In the genomic region with DNA sequence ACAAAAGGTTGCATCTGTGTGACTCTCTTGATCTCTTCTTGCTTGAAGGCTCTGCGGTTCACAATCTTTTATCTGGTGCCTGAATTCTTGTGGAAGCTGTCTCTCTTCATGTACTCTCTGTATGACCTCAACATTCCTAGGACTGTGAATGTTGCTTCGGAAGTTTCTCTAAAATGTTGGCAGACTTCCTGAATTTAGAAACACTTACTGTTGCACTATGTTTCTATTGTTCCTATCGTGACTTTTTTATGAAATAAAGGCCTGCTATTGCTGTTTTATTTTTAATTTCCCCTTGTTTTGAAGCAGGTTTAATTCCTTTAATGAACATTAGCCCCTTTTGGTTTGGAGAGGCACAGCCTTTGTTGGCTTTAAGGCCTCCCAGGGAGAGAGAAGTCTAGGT, we compare ENCODE assay signal across 24 mouse cellular contexts.
DNase-seq lines count a peak whose midpoint lies in the region; ATAC-seq and TF ChIP-seq lines count a peak whose summit lies in the region.
"Had no signal": no experiment of that assay in that cellular context is flagged by ENCODE, and none has a peak within 500 bp of the region (broad histone marks: within the 10 kb centered on the region; RNA-seq: fewer than 3 reads in every experiment).

No protein-coding gene starts in this region.

- DNase-seq in hindbrain, embryonic 14.5 days (ENCODE audit: low spot score): no peak
- peak; percentile 79 for DNase-seq in lung, embryonic 14.5 days
- no peak for DNase-seq in lung, postnatal 10 days
- peak; percentile 63 for DNase-seq in Muller cell, postnatal 12 days (ENCODE audit: inconsistent ontology term)
- DNase-seq in adipocyte (ENCODE audit: low spot score): peak; percentile 35
- DNase-seq: adrenal gland, postnatal 25 days; cerebellum, adult 9-10 months; gastrocnemius, postnatal 10 days; liver; right cerebral cortex, adult 18-20 months; right cerebral cortex, postnatal 4 days; thymus, postnatal 25 days had no signal

- peaks cover 6% of the 10 kb centered on the region for H3K4me1 ChIP-seq in hindbrain, embryonic 14.5 days (replicated peaks; ENCODE audit: control insufficient read depth, insufficient read depth, low read length)
- peaks cover 6% of the 10 kb centered on the region; the same call in 1 of the 2 replicates for H3K4me1 ChIP-seq in hindbrain, embryonic 12.5 days
- peaks cover 7% of the 10 kb centered on the region; the same call in 1 of the 2 replicates for H3K4me1 ChIP-seq in lung, embryonic 14.5 days (ENCODE audit: insufficient read depth)
- H3K4me1 ChIP-seq in intestine, embryonic 16.5 days (ENCODE audit: control insufficient read depth, insufficient read depth, low read length): no peaks in the 10 kb centered on the region
- H3K4me1 ChIP-seq: hindbrain, embryonic 10.5 days; limb, embryonic 10.5 days; liver, embryonic 15.5 days; midbrain, embryonic 10.5 days; neural tube, embryonic 15.5 days had no signal

- no peaks in the 10 kb centered on the region for H3K27me3 ChIP-seq in hindbrain, embryonic 14.5 days (ENCODE audit: control insufficient read depth, insufficient read depth, low read length)
- no peaks in the 10 kb centered on the region for H3K27me3 ChIP-seq in hindbrain, embryonic 12.5 days
- no peaks in the 10 kb centered on the region for H3K27me3 ChIP-seq in lung, embryonic 14.5 days (ENCODE audit: insufficient read depth, low read length)
- no peaks in the 10 kb centered on the region for H3K27me3 ChIP-seq in intestine, embryonic 16.5 days (replicated peaks; ENCODE audit: control insufficient read depth, insufficient read depth, low read length)
- H3K27me3 ChIP-seq: kidney, embryonic 15.5 days; liver, embryonic 15.5 days; neural tube, embryonic 15.5 days had no signal

- H3K4me3 ChIP-seq in hindbrain, embryonic 14.5 days (replicated peaks; ENCODE audit: low read length): no peak overlapping the region
- H3K4me3 ChIP-seq in hindbrain, embryonic 12.5 days: no peak overlapping the region
- H3K4me3 ChIP-seq in lung, embryonic 14.5 days (ENCODE audit: low read depth, low read length): no peak overlapping the region
- H3K4me3 ChIP-seq in intestine, embryonic 16.5 days (ENCODE audit: low read length): no peak overlapping the region
- H3K4me3 ChIP-seq: forebrain, embryonic 10.5 days; hindbrain, embryonic 10.5 days; kidney, embryonic 15.5 days; limb, embryonic 10.5 days; liver, embryonic 15.5 days; midbrain, embryonic 10.5 days; myocyte; neural tube, embryonic 15.5 days had no signal

- no peaks in the 10 kb centered on the region for H3K9me3 ChIP-seq in hindbrain, embryonic 14.5 days (ENCODE audit: control insufficient read depth, low read length)
- no peaks in the 10 kb centered on the region for H3K9me3 ChIP-seq in hindbrain, embryonic 12.5 days (replicated peaks)
- no peaks in the 10 kb centered on the region for H3K9me3 ChIP-seq in lung, embryonic 14.5 days (ENCODE audit: low read depth, low read length)
- no peaks in the 10 kb centered on the region for H3K9me3 ChIP-seq in intestine, embryonic 16.5 days (ENCODE audit: control insufficient read depth, low read length)
- H3K9me3 ChIP-seq: forebrain, embryonic 10.5 days; hindbrain, embryonic 10.5 days; kidney, embryonic 15.5 days; limb, embryonic 10.5 days; liver, embryonic 15.5 days; midbrain, embryonic 10.5 days; neural tube, embryonic 15.5 days had no signal

- H3K9ac ChIP-seq in hindbrain, embryonic 14.5 days: no peak overlapping the region
- H3K9ac ChIP-seq in hindbrain, embryonic 12.5 days: no peak overlapping the region
- no peak overlapping the region for H3K9ac ChIP-seq in lung, embryonic 14.5 days
- H3K9ac ChIP-seq in intestine, embryonic 16.5 days (ENCODE audit: low read depth, low read length): no peak overlapping the region
- H3K9ac ChIP-seq: kidney, embryonic 15.5 days; liver, embryonic 15.5 days; neural tube, embryonic 15.5 days had no signal

- H3K27ac ChIP-seq in hindbrain, embryonic 14.5 days: 0 out of 2 replicates have a peak overlapping the region, but pooled peaks have one; percentile 4
- no peak overlapping the region for H3K27ac ChIP-seq in hindbrain, embryonic 12.5 days
- 0 out of 2 replicates have a peak overlapping the region, but pooled peaks have one; percentile 34 for H3K27ac ChIP-seq in lung, embryonic 14.5 days (ENCODE audit: low read depth)
- no peak overlapping the region for H3K27ac ChIP-seq in intestine, embryonic 16.5 days (ENCODE audit: low read length)
- H3K27ac ChIP-seq: forebrain, embryonic 10.5 days; hindbrain, embryonic 10.5 days; kidney, embryonic 15.5 days; limb, embryonic 10.5 days; liver, embryonic 15.5 days; midbrain, embryonic 10.5 days; neural tube, embryonic 15.5 days had no signal

- no peak overlapping the region for H3K4me2 ChIP-seq in hindbrain, embryonic 14.5 days (replicated peaks)
- H3K4me2 ChIP-seq in hindbrain, embryonic 12.5 days (replicated peaks): no peak overlapping the region
- H3K4me2 ChIP-seq in lung, embryonic 14.5 days: no peak overlapping the region
- H3K4me2 ChIP-seq in intestine, embryonic 16.5 days (ENCODE audit: low read depth, low read length): no peak overlapping the region
- H3K4me2 ChIP-seq: kidney, embryonic 15.5 days; liver, embryonic 15.5 days; neural tube, embryonic 15.5 days had no signal

- no peaks in the 10 kb centered on the region for H3K36me3 ChIP-seq in hindbrain, embryonic 14.5 days (replicated peaks; ENCODE audit: control insufficient read depth, insufficient read depth)
- no peaks in the 10 kb centered on the region for H3K36me3 ChIP-seq in hindbrain, embryonic 12.5 days
- H3K36me3 ChIP-seq in lung, embryonic 14.5 days (ENCODE audit: insufficient read depth): no peaks in the 10 kb centered on the region
- no peaks in the 10 kb centered on the region for H3K36me3 ChIP-seq in intestine, embryonic 16.5 days (ENCODE audit: control insufficient read depth, insufficient read depth, low read length)
- H3K36me3 ChIP-seq: forebrain, embryonic 10.5 days; hindbrain, embryonic 10.5 days; kidney, embryonic 15.5 days; limb, embryonic 10.5 days; liver, embryonic 15.5 days; midbrain, embryonic 10.5 days; neural tube, embryonic 15.5 days had no signal

- TF ChIP-seq CTCF in lung, embryonic 14.5 days (IDR thresholded peaks at IDR 0.05; ENCODE audit: low read depth): no peak

- ATAC-seq in hindbrain, embryonic 14.5 days (ENCODE audit: low FRiP score): no peak
- no peak for ATAC-seq in hindbrain, embryonic 12.5 days (ENCODE audit: low FRiP score)
- ATAC-seq in lung, embryonic 14.5 days (ENCODE audit: insufficient read depth): 0 out of 2 replicates have a peak, but pooled peaks have one; percentile 47
- ATAC-seq in intestine, embryonic 16.5 days: no peak
- ATAC-seq: forebrain, embryonic 16.5 days; midbrain, embryonic 16.5 days had no signal

- WGBS in hindbrain, embryonic 14.5 days: 59% methylated on average over 3 of the region's 3 CpGs
- 67% methylated on average over 3 of the region's 3 CpGs for WGBS in hindbrain, embryonic 12.5 days
- WGBS in lung, embryonic 14.5 days: 30% methylated on average over 3 of the region's 3 CpGs
- WGBS in intestine, embryonic 16.5 days: 39% methylated on average over 3 of the region's 3 CpGs

Comparison
In these comparisons a context has a peak if more than half of its experiments do, and no peak if none do; other contexts are left out.
1. DNase-seq: peak in lung, embryonic 14.5 days (single experiment), Muller cell, postnatal 12 days (single experiment) and adipocyte (single experiment); none in hindbrain, embryonic 14.5 days (single experiment) and lung, postnatal 10 days (single experiment).
2. H3K27ac ChIP-seq: peak in hindbrain, embryonic 14.5 days (single experiment) and lung, embryonic 14.5 days (single experiment); none in hindbrain, embryonic 12.5 days (single experiment) and intestine, embryonic 16.5 days (single experiment).